Mouse (Mus musculus) cerebellum, adult 11 months (tissue): Measurements from ENCODE around the gene Rrp1b.
"Not testable (repeated sequence)": the region's sequence is repeated elsewhere in the genome, so short reads cannot be mapped to it uniquely, and the experiment has no call there.

ENCODE experiments used
- DNase-seq: peaks from one replicate; pipeline ENCODE4 v3.0.0; 2022

Rrp1b gene

GRCm38 (mm10) chr17:32034322-32034721 is 1.6 kb upstream of the Rrp1b start:
- no peak for DNase-seq

GRCm38 (mm10) chr17:32036509-32037438 is 874 bp downstream of the Rrp1b start:
- DNase-seq: no peak

- DNase-seq: no peak
These were observed 4.4 kb downstream of the Rrp1b start for GRCm38 (mm10) chr17:32040263-32040662.

- no peak for DNase-seq
These were observed 10.6 kb downstream of the Rrp1b start for GRCm38 (mm10) chr17:32046541-32046940.

GRCm38 (mm10) chr17:32048351-32048750 is 12.5 kb downstream of the Rrp1b start:
- no peak for DNase-seq

- no peak for DNase-seq
These were observed 14.0 kb downstream of the Rrp1b start for GRCm38 (mm10) chr17:32049914-32050313.

GRCm38 (mm10) chr17:32050609-32051008 is 14.7 kb downstream of the Rrp1b start:
- no peak for DNase-seq

GRCm38 (mm10) chr17:32052237-32053080 is 16.6 kb downstream of the Rrp1b start:
- no peak for DNase-seq

GRCm38 (mm10) chr17:32053677-32054076 is 17.8 kb downstream of the Rrp1b start:
- DNase-seq: no peak

- DNase-seq: no peak
These were observed 21.9 kb downstream of the Rrp1b start for GRCm38 (mm10) chr17:32057843-32058242.

GRCm38 (mm10) chr17:32059084-32059483 is 23.2 kb downstream of the Rrp1b start:
- no peak for DNase-seq

GRCm38 (mm10) chr17:32061219-32061618 is 25.3 kb downstream of the Rrp1b start:
- no peak for DNase-seq

- DNase-seq: no peak
These were observed 27.8 kb downstream of the Rrp1b start for GRCm38 (mm10) chr17:32063654-32064053.

- DNase-seq: not testable (repeated sequence)
These were observed 28.9 kb downstream of the Rrp1b start for GRCm38 (mm10) chr17:32064762-32065161.

GRCm38 (mm10) chr17:32067541-32067940 is 31.6 kb downstream of the Rrp1b start:
- no peak for DNase-seq

- no peak for DNase-seq
These were observed 32.5 kb downstream of the Rrp1b start for GRCm38 (mm10) chr17:32068381-32068780.

GRCm38 (mm10) chr17:32068810-32069209 is 32.9 kb downstream of the Rrp1b start:
- no peak for DNase-seq

GRCm38 (mm10) chr17:32073359-32073758 is 37.5 kb downstream of the Rrp1b start:
- peak; percentile 65 for DNase-seq

GRCm38 (mm10) chr17:32074658-32075057 is 38.8 kb downstream of the Rrp1b start:
- DNase-seq: no peak

- no peak for DNase-seq
These were observed 39.3 kb downstream of the Rrp1b start for GRCm38 (mm10) chr17:32075164-32075563.

- no peak for DNase-seq
These were observed 47.5 kb downstream of the Rrp1b start for GRCm38 (mm10) chr17:32083351-32083750.

GRCm38 (mm10) chr17:32087069-32087468 is 51.2 kb downstream of the Rrp1b start:
- no peak for DNase-seq

GRCm38 (mm10) chr17:32091032-32091363 is 55.1 kb downstream of the Rrp1b start:
- no peak for DNase-seq
